Mouse (Mus musculus) cerebellum, adult 2 months (tissue): ENCODE measurements at regions not wholly inside any gene's neighbourhood (a gene's known extent, or its start where the extent isn't known, plus 50 kb on each side); places are given as distances from the start of the nearest gene placed in this dataset.

Experiments
- DNase-seq, 2 experiments: peaks; one replicate each; pipeline ENCODE4 v3.0.0; 2021
- H3K27ac ChIP-seq: fragments of 200-500 bp; 2 replicates; pipeline ENCODE4 v1.5.1; 2012; ENCODE audit warnings: low read length, control low read depth, inconsistent platforms; ENCODE audit not compliant: insufficient read depth
- H3K27me3 ChIP-seq: fragments of 200-500 bp; 2 replicates; pipeline ENCODE4 v1.6.1; 2012; ENCODE audit warnings: inconsistent platforms, mild to moderate bottlenecking, low read length, moderate library complexity; ENCODE audit not compliant: control insufficient read depth, insufficient read depth
- H3K4me1 ChIP-seq: fragments of 200-500 bp; 2 replicates; pipeline ENCODE4 v1.6.1; 2011; ENCODE audit warnings: low read length; ENCODE audit not compliant: control insufficient read depth, insufficient read depth
- H3K4me3 ChIP-seq: fragments of 200-500 bp; replicated peaks from 2 replicates; pipeline ENCODE3; 2011; ENCODE audit warnings: mild to moderate bottlenecking, low read depth, low read length, control low read depth; ENCODE audit not compliant: insufficient read depth
- CTCF ChIP-seq: fragments of 200-500 bp; IDR thresholded peaks from 2 replicates; pipeline ENCODE4 v1.5.1; 2011; ENCODE audit warnings: low read depth, mild to moderate bottlenecking, control low read depth, low read length, moderate library complexity, borderline replicate concordance; ENCODE audit not compliant: insufficient read depth
- POLR2A ChIP-seq: fragments of 200-500 bp; IDR thresholded peaks from 2 replicates; pipeline ENCODE4 v1.6.1; 2011; ENCODE audit warnings: low read length, control low read depth, borderline replicate concordance; ENCODE audit not compliant: insufficient read depth
- WGBS: fragments of 180-500 bp; shearing (Covaris S2); methylation state at CpG from one replicate; pipeline ENCODE4 v1.1.7; 2018; 5-methylcytosine and 5-hydroxymethylcytosine counted together

DNA sequence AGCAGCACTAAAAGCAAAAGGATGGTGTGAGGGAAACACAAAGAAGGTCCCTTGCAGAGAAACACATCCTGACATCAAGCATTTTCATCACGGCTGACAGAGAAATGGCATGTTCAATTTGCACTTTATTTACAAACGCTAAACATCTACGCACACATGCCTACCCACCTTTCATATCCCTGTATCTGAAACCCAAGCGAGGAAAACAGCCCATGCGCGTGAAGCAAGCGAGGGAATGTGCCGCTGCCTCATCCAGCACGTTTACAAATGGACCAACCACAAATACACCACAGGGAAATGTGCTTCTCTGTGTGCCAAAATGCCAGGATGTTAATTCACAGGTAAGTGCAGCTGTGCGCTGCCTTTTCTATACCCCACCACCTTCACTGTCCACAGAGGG lies 399.7 kb upstream of the Pou3f3 start:
- WGBS: 69% methylated on average over 10 of the region's 10 CpGs
- Histone ChIP-seq H3K27ac (no peak overlapping the region), H3K4me1 (no peaks in the 10 kb centered on the region), H3K27me3 (no peaks in the 10 kb centered on the region), H3K4me3 (no peak overlapping the region)
- TF ChIP-seq CTCF: no peak
- no peak for TF ChIP-seq POLR2A
- DNase-seq: no peak

DNA sequence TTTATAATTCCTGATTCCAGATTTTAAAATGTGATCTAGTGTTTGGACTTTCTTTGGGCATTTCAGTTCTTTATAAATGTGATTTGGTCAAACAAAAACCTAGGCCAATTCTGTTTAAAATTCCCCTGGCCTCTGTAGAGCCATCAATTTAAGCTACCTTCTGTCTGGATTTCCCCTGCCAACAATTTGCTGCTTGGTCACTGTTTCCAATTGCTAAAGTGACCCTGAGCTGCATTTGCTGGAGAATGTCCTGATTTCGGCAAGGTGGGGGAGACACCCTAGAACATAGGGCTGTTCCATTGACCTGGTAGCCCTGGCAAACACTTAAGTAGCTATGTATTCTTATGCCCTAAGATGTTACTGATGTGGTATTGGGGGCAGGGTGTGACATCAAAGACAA lies 386.3 kb upstream of the Pou3f3 start:
- Histone ChIP-seq H3K27me3 (no peaks in the 10 kb centered on the region), H3K4me3 (no peak overlapping the region), H3K4me1 (no peaks in the 10 kb centered on the region), H3K27ac (no peak overlapping the region)
- 18% methylated on average over 1 of the region's 1 CpGs for WGBS
- TF ChIP-seq POLR2A (no peak), CTCF (no peak)
- DNase-seq: peak in 1 of 2 experiments; percentile 18

DNA sequence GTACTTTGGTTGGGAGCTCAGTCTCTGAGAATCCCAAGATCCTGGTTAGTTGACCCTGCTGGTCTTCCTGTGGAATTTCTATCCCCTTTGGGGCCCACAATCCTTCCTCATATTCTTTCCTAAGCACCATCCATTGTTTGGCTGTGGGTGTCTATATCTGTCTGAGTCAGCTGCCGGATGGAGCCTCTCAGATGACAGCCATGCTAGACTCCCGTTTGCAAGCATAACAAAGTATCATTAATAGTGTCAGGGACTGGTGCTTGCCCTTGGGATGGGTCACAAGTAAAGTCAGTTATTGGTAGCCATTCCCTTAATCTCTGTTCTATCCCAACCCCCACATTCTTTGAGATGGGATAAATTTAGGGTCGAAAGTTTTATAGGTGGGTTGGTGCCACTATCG lies 382.1 kb upstream of the Pou3f3 start:
- 93% methylated on average over 4 of the region's 4 CpGs for WGBS

DNA sequence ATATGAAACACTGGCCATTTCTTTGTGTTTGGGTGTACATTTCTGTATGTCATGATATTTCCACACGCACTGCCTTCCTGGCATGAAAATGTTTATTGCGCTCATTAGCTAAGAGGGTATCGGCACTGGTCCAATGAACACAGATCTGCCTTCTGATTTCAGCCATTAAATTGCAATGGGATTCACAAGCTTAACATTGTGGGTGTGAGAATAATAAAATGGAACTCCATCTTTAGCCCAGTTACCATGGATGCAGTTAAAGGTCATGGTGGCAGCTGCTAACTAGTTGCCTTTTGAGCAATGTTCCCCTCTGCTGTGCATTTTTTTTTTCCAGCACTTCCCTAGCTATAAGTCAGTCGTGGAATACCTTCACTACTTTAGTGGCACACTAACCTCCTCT lies 343.7 kb upstream of the Pou3f3 start:
- Histone ChIP-seq H3K27ac (no peak overlapping the region), H3K27me3 (no peaks in the 10 kb centered on the region), H3K4me3 (no peak overlapping the region), H3K4me1 (no peaks in the 10 kb centered on the region; the same call in 1 of the 2 replicates)
- no peak for DNase-seq
- TF ChIP-seq CTCF (no peak), POLR2A (no peak)
- WGBS: 48% methylated on average over 4 of the region's 4 CpGs

More for the DNA sequence above, 382.1 kb upstream of the Pou3f3 start:
- Histone ChIP-seq H3K27me3 (no peaks in the 10 kb centered on the region), H3K27ac (no peak overlapping the region), H3K4me3 (no peak overlapping the region), H3K4me1 (no peaks in the 10 kb centered on the region)
- no peak for DNase-seq
- no peak for TF ChIP-seq POLR2A

DNA sequence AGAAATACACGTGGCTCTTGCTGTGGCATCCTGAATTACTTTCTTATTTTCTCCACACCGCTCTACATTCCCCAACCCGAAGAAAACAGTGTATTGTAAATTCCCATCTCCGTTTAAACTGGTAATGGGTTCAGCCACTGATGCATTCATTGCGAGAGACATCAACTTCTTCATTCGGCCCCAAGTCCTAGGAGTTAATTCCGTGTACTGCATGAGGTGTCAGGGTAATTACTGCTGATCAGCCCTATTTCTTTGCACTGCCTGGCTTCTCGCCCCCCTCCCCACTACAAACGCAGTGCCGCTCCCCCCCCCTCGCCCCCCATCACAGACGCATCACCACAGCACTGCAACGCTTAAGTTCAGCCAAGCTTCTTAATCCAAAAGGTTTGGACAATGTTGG lies 343.2 kb upstream of the Pou3f3 start:
- no peak for TF ChIP-seq CTCF
- no peak for TF ChIP-seq POLR2A
- no peaks in the 10 kb centered on the region for H3K27me3 ChIP-seq
- H3K27ac ChIP-seq: no peak overlapping the region
- H3K4me3 ChIP-seq: no peak overlapping the region
- 26% methylated on average over 13 of the region's 13 CpGs for WGBS
- DNase-seq: no peak
- no peaks in the 10 kb centered on the region; the same call in 1 of the 2 replicates for H3K4me1 ChIP-seq

DNA sequence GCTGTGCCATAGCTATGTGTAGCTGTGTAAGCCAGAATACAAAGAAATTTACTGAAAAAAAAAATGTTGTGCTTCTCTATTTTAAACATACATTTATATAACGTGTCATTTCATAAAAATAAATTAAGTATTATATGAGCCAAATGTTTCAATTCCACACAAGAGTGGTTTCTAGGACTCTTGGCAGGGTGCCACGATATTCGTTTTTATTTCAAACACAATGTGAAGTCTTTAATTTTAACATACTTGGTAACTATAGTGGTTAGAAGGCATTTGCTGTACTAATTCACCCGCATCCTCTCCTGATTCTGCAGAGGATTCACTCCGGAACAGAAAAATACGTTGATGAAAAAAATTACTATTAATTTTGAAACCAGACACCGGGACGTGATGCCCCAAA lies 342.5 kb upstream of the Pou3f3 start:
- H3K4me3 ChIP-seq: no peak overlapping the region
- no peaks in the 10 kb centered on the region for H3K27me3 ChIP-seq
- DNase-seq: peak in 1 of 2 experiments; percentile 1
- TF ChIP-seq POLR2A: no peak
- H3K27ac ChIP-seq: no peak overlapping the region
- no peaks in the 10 kb centered on the region; the same call in 1 of the 2 replicates for H3K4me1 ChIP-seq
- 12% methylated on average over 8 of the region's 8 CpGs for WGBS

DNA sequence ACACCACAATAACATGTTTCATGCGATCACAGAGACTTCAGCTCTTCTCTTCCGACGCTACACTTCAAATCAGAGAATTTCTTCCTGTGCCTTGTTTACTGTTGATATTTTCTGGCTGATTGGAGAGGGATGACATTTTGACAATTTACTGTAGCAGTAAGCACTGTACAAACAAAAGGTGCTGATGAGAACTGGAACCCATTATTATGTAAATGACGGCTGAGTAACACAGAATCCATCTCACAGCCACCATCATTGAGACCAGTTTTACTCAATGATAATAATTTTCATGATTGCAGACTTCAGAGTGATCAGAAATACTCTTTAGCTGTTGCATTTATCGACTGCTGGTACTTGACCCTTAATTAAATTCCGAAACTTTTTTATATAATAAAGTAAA lies 341.5 kb upstream of the Pou3f3 start:
- H3K4me3 ChIP-seq: no peak overlapping the region
- 87% methylated on average over 6 of the region's 6 CpGs for WGBS
- TF ChIP-seq POLR2A (no peak), CTCF (no peak)
- H3K4me1 ChIP-seq: no peaks in the 10 kb centered on the region; the same call in 1 of the 2 replicates
- no peaks in the 10 kb centered on the region for H3K27me3 ChIP-seq
- no peak for DNase-seq
- no peak overlapping the region for H3K27ac ChIP-seq

DNA sequence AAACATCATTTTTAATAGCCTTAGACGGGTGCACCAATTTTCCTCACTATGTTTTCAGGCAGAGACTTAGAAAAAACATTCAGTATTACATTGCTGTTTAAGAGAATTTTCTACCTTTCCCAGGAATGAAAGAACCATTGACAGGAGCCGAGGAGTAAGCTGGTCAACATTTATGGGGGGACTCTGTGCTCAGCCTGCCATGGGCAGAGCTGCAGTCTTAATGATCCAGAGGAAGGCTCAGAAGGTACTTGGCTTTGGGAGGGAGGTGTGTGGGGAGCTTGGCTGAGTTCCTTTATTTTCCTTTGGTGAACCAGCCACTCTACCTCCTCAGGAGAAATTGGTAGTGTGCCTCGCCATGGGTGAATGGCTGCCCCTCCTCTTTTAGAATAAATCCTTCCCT lies 333.1 kb upstream of the Pou3f3 start:
- no peaks in the 10 kb centered on the region for H3K4me1 ChIP-seq
- H3K27ac ChIP-seq: no peak overlapping the region
- no peaks in the 10 kb centered on the region for H3K27me3 ChIP-seq
- no peak for TF ChIP-seq CTCF
- DNase-seq: no peak
- 70% methylated on average over 3 of the region's 3 CpGs for WGBS
- no peak overlapping the region for H3K4me3 ChIP-seq

DNA sequence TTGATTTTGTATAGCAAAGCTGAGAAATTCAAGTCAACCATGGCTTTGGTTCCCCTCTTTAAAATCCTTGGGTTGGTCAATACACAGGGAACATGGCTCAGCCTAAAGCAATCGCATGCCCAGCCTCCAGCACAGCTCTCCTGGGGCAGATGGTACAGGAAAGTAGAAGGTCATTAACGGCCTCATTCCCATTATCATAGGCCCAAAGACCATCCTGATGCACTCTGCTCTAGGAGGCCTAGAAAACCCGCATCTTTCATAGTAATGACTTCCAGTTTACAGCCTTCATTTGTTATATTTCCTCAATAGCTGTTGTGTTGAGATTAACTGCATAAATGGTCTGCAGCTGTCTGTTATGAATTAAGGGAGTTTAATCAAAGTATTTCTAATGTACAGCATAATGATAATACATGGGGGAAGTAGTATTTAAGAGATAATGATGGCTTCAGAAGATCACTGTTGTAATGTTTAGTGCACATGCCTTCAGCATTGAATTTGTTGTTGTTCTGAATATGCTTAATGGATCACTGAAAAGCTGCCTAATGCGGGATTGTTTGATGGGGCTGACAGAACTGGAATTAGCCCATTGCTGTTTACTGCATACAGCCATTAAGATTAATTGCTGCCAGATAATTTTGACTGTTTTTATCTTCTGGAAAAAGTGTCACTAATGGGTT lies 329.8 kb upstream of the Pou3f3 start:
- TF ChIP-seq CTCF (no peak), POLR2A (no peak)
- H3K27ac ChIP-seq: no peak overlapping the region
- H3K4me3 ChIP-seq: no peak overlapping the region
- WGBS: 88% methylated on average over 4 of the region's 4 CpGs
- H3K4me1 ChIP-seq: no peaks in the 10 kb centered on the region
- no peak for DNase-seq
- H3K27me3 ChIP-seq: no peaks in the 10 kb centered on the region
